In genomic region chr4:85837532-85837965, GRCm38 (mm10) we compare ENCODE assay signal across 9 mouse cellular contexts.
DNase-seq lines count a peak whose midpoint lies in the region; ATAC-seq and TF ChIP-seq lines count a peak whose summit lies in the region.
"Had no signal": no experiment of that assay in that cellular context is flagged by ENCODE, and none has a peak within 500 bp of the region (broad histone marks: within the 10 kb centered on the region; RNA-seq: fewer than 3 reads in every experiment).

No protein-coding gene starts in this region.

- H3K4me3 ChIP-seq in heart, embryonic 13.5 days = no peak overlapping the region
- H3K4me3 ChIP-seq in heart, adult 2 months = no peak overlapping the region
- no peak overlapping the region for H3K4me3 ChIP-seq in limb, embryonic 12.5 days (replicated peaks)

- no peak overlapping the region for H3K9ac ChIP-seq in heart, embryonic 13.5 days
- H3K9ac ChIP-seq in heart, adult 2 months (ENCODE audit: low read depth, low read length) = no peak overlapping the region
- no peak overlapping the region for H3K9ac ChIP-seq in limb, embryonic 12.5 days (replicated peaks)

- H3K4me2 ChIP-seq in heart, embryonic 13.5 days = no peak overlapping the region
- H3K4me2 ChIP-seq in limb, embryonic 12.5 days = 0 out of 2 replicates have a peak overlapping the region, but pooled peaks have one; percentile 8

- peaks cover 17% of the 10 kb centered on the region for H3K4me1 ChIP-seq in heart, embryonic 13.5 days
- no peaks in the 10 kb centered on the region for H3K4me1 ChIP-seq in heart, adult 2 months (ENCODE audit: control insufficient read depth, insufficient read depth, low read length)
- peaks cover 30% of the 10 kb centered on the region for H3K4me1 ChIP-seq in limb, embryonic 12.5 days (replicated peaks)

- 58% methylated on average over 5 of the region's 5 CpGs for WGBS in heart, embryonic 13.5 days
- 42% methylated on average over 5 of the region's 5 CpGs for WGBS in heart, adult 2 months
- 48% methylated on average over 5 of the region's 5 CpGs for WGBS in limb, embryonic 12.5 days

- no peaks in the 10 kb centered on the region for H3K27me3 ChIP-seq in heart, embryonic 13.5 days (replicated peaks)
- H3K27me3 ChIP-seq in heart, adult 2 months (ENCODE audit: control insufficient read depth, insufficient read depth, low read length) = no peaks in the 10 kb centered on the region
- H3K27me3 ChIP-seq in limb, embryonic 12.5 days = no peaks in the 10 kb centered on the region

- TF ChIP-seq CTCF in heart, adult 2 months (IDR thresholded peaks at IDR 0.05) = no peak

- DNase-seq in heart, adult 2 months = no peak
- DNase-seq in NIH3T3 (ENCODE audit: low read depth) (peak; percentile 8), liver (no peak)
- DNase-seq in cerebellum, postnatal 4 days (ENCODE audit: low spot score in 2 of 2) = peak; percentile 24 to 80
- DNase-seq in right cerebral cortex, adult 2 months (ENCODE audit: low spot score in 2 of 2) = no peak
- DNase-seq: layer of hippocampus, adult 9-11 months had no signal

- no peak for ATAC-seq in heart, embryonic 13.5 days (ENCODE audit: extremely low read depth, insufficient number of reproducible peaks, low FRiP score, low TSS enrichment)
- ATAC-seq in limb, embryonic 12.5 days (ENCODE audit: insufficient number of reproducible peaks, insufficient read depth, low FRiP score, low TSS enrichment, low read depth) = peak; percentile 52; the same call in 1 of the 2 replicates
- no peak for ATAC-seq in erythroblast, adult 5-6 weeks (replicated peaks; ENCODE audit: low FRiP score, poor library complexity, severe bottlenecking)

- no peaks in the 10 kb centered on the region for H3K9me3 ChIP-seq in heart, embryonic 13.5 days
- no peaks in the 10 kb centered on the region for H3K9me3 ChIP-seq in limb, embryonic 12.5 days

- TF ChIP-seq POLR2A in heart, adult 2 months (IDR thresholded peaks at IDR 0.05; ENCODE audit: insufficient read depth, low read depth, low read length) = no peak

- no peaks in the 10 kb centered on the region for H3K79me2 ChIP-seq in heart, adult 2 months (replicated peaks; ENCODE audit: control insufficient read depth, insufficient read depth, low read length)

- H3K27ac ChIP-seq in heart, embryonic 13.5 days (replicated peaks) = peak overlapping the region; percentile 24; the same call in 1 of the 2 replicates
- no peak overlapping the region for H3K27ac ChIP-seq in heart, adult 2 months
- H3K27ac ChIP-seq in limb, embryonic 12.5 days = peak overlapping the region; percentile 79

- H3K36me3 ChIP-seq in heart, embryonic 13.5 days = no peaks in the 10 kb centered on the region
- no peaks in the 10 kb centered on the region for H3K36me3 ChIP-seq in heart, adult 2 months (ENCODE audit: control insufficient read depth, insufficient read depth, low read length)
- no peaks in the 10 kb centered on the region for H3K36me3 ChIP-seq in limb, embryonic 12.5 days

- intact Hi-C loops in heart, adult 2 months (cut with DNase I) = no loop called here

- TF ChIP-seq EP300 in heart, adult 2 months (IDR thresholded peaks at IDR 0.05; ENCODE audit: insufficient read depth, low read depth, low read length) = no peak

Comparison
In these comparisons a context has a peak if more than half of its experiments do, and no peak if none do; other contexts are left out.
1. DNase-seq: peak in NIH3T3 (single experiment) and cerebellum, postnatal 4 days (2 of 2); none in heart, adult 2 months (0 of 2), liver (single experiment) and right cerebral cortex, adult 2 months (0 of 2).